Mouse (Mus musculus) lung, embryonic 16.5 days (tissue): Measurements from ENCODE around the gene Klhdc2. TPM values are rescaled to one million over a fixed set of nuclear protein-coding genes. Genes with fewer than 3 reads are reported as not detected.
A peak's percentile ranks its signal among the peaks of the same experiment; 100 is the strongest.

Experiments
- ATAC-seq: fragments of 200-750 bp; cut with Nextera tagmentation; 2 replicates; pipeline ENCODE4 v1.8.0; 2017; ENCODE audit warnings: low read depth, mild to moderate bottlenecking, moderate library complexity
- H3K27ac ChIP-seq: fragments of 300-500 bp; sonication (generic); 2 replicates; pipeline ENCODE4 v1.5.1; 2014; ENCODE audit warnings: mild to moderate bottlenecking, control low read depth, low read length
- H3K27me3 ChIP-seq: fragments of 300-500 bp; sonication (generic); 2 replicates; pipeline ENCODE4 v1.6.1; 2014; ENCODE audit warnings: low read depth, low read length, mixed read lengths; ENCODE audit not compliant: control insufficient read depth, insufficient read depth
- H3K36me3 ChIP-seq: fragments of 300-500 bp; sonication (generic); 2 replicates; pipeline ENCODE4 v1.6.1; 2014; ENCODE audit warnings: low read length; ENCODE audit not compliant: control insufficient read depth, insufficient read depth
- H3K4me1 ChIP-seq: fragments of 300-500 bp; sonication (generic); replicated peaks from 2 replicates; pipeline ENCODE4 v1.6.1; 2014; ENCODE audit warnings: low read length, mixed read lengths; ENCODE audit not compliant: control insufficient read depth, insufficient read depth
- H3K4me2 ChIP-seq: fragments of 300-500 bp; sonication (generic); 2 replicates; pipeline ENCODE4 v1.6.1; 2014; ENCODE audit warnings: low read depth, low read length, control low read depth
- H3K4me3 ChIP-seq: fragments of 300-500 bp; sonication (generic); 2 replicates; pipeline ENCODE4 v1.5.1; 2014; ENCODE audit warnings: mild to moderate bottlenecking, low read length, control low read depth
- H3K9ac ChIP-seq: fragments of 300-500 bp; sonication (generic); 2 replicates; pipeline ENCODE4 v1.6.1; 2014; ENCODE audit warnings: low read length, control low read depth
- H3K9me3 ChIP-seq: fragments of 300-500 bp; sonication (generic); 2 replicates; pipeline ENCODE4 v1.6.1; 2016; ENCODE audit warnings: low read length; ENCODE audit not compliant: control insufficient read depth
- WGBS: fragments of 180-500 bp; shearing (Covaris S2); extraction: QIAGEN DNeasy Blood & Tissue Kit; methylation state at CpG from one replicate; pipeline ENCODE4 v1.1.7; 2014; 5-methylcytosine and 5-hydroxymethylcytosine counted together
- polyA plus RNA-seq: library from polyadenylated mRNA; unstranded; fragments of >200 nt; fragmentation: Nextera tagmentation; extraction: Ambion mirVana; gene quantifications from 2 replicates; pipeline ENCODE4 v1.2.1, GENCODE M21; 2015

Gene Klhdc2
- polyA plus RNA-seq, 1 experiment from 2014 or later: 103 TPM

DNA sequence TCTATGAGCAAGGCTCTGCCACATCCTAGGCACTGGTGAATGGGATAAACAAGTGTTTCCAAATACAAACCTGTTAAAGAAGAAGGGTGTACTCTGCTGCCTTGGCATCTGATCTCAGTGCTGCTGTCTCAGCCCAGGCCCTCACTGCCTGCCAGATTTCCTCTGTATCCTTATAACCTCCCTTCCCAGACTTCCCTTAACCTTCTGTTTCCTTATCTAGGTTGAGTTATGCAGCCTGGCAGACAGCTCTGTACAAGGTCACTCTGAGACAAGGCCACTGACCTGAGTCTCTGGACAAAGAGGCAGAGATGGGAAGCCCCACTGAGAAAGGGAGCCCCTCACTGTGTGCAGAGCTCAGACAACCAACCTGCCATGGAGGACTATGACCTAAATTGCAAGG lies 21.9 kb downstream of the Klhdc2 start:
- no peak overlapping the region for H3K4me2 ChIP-seq
- no peak for ATAC-seq
- H3K4me3 ChIP-seq: no peak overlapping the region
- H3K27ac ChIP-seq: no peak overlapping the region
- H3K9me3 ChIP-seq: no peaks in the 10 kb centered on the region
- no peaks in the 10 kb centered on the region for H3K4me1 ChIP-seq
- no peak overlapping the region for H3K9ac ChIP-seq
- no peaks in the 10 kb centered on the region for H3K27me3 ChIP-seq
- peaks cover 29% of the 10 kb centered on the region for H3K36me3 ChIP-seq

GRCm38 (mm10) chr12:69331187-69331586 lies 34.7 kb downstream of the Klhdc2 start:
- H3K27me3 ChIP-seq: no peaks in the 10 kb centered on the region
- no peak overlapping the region for H3K27ac ChIP-seq
- H3K9ac ChIP-seq: no peak overlapping the region
- no peak for ATAC-seq
- H3K36me3 ChIP-seq: peaks cover 21% of the 10 kb centered on the region
- no peaks in the 10 kb centered on the region for H3K4me1 ChIP-seq
- H3K9me3 ChIP-seq: no peaks in the 10 kb centered on the region
- H3K4me2 ChIP-seq: no peak overlapping the region
- 85% methylated on average over 3 of the region's 3 CpGs for WGBS
- H3K4me3 ChIP-seq: no peak overlapping the region

- no peaks in the 10 kb centered on the region for H3K27me3 ChIP-seq
- no peaks in the 10 kb centered on the region for H3K4me1 ChIP-seq
- no peak overlapping the region for H3K4me3 ChIP-seq
- peaks cover 25% of the 10 kb centered on the region for H3K36me3 ChIP-seq
- ATAC-seq: no peak
- H3K27ac ChIP-seq: no peak overlapping the region
- 92% methylated on average over 1 of the region's 1 CpGs for WGBS
- H3K4me2 ChIP-seq: no peak overlapping the region
- no peaks in the 10 kb centered on the region for H3K9me3 ChIP-seq
- H3K9ac ChIP-seq: no peak overlapping the region
Observed at GRCm38 (mm10) chr12:69332147-69332546, 35.7 kb downstream of the Klhdc2 start.

GRCm38 (mm10) chr12:69333547-69333946 lies 37.1 kb downstream of the Klhdc2 start:
- no peak for ATAC-seq
- Histone ChIP-seq H3K36me3 (peaks cover 31% of the 10 kb centered on the region), H3K4me2 (no peak overlapping the region), H3K4me3 (no peak overlapping the region), H3K27me3 (no peaks in the 10 kb centered on the region), H3K4me1 (no peaks in the 10 kb centered on the region), H3K27ac (no peak overlapping the region), H3K9me3 (no peaks in the 10 kb centered on the region), H3K9ac (no peak overlapping the region)
- 87% methylated on average over 2 of the region's 2 CpGs for WGBS

DNA sequence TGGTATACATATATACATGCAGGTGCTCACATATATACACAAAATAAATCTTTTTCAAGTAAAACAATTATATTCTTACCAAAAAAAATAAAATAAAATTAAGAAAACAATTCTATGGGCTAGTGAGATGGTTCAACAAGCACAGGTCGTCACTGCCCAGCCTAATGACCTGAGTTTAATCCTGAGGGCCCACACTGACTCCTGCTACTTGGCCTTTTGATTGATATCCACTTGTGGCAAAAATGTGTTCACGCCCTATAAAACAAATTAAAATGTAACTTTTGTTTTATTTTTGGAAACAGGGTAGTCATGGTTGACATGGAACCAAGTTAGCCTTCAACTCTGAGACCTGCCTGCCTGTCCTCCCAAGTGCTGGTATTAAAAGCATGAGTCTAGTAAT lies 53.4 kb downstream of the Klhdc2 start:
- WGBS: 80% methylated on average over 2 of the region's 2 CpGs
- H3K4me1 ChIP-seq: no peaks in the 10 kb centered on the region
- no peak overlapping the region for H3K4me3 ChIP-seq
- no peak overlapping the region for H3K9ac ChIP-seq
- peaks cover 23% of the 10 kb centered on the region for H3K36me3 ChIP-seq
- no peak overlapping the region for H3K27ac ChIP-seq
- no peak for ATAC-seq
- no peak overlapping the region for H3K4me2 ChIP-seq
- H3K27me3 ChIP-seq: no peaks in the 10 kb centered on the region
- H3K9me3 ChIP-seq: no peaks in the 10 kb centered on the region

DNA sequence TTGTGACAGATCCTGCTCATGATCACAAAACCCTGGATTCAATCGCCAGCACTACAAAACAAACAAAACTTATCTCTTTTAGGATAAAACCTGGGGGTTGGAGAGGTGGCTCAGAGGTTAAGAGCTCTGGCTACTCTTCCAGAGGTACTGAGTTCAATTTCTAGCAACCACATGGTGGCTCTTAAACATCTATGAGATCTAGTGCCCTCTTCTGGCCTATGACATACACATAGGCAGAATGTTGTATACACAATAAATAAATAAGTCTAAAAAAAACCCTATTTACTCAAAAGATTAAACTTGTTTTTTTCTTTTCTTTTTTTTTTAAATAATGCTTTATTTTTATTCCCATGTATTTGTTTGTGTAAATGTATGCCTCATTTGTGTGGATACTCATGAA lies 55.2 kb downstream of the Klhdc2 start:
- Histone ChIP-seq H3K36me3 (peaks cover 18% of the 10 kb centered on the region), H3K4me2 (no peak overlapping the region), H3K9ac (no peak overlapping the region), H3K27ac (no peak overlapping the region), H3K27me3 (no peaks in the 10 kb centered on the region), H3K4me1 (peaks cover 3% of the 10 kb centered on the region; the same call in 1 of the 2 replicates), H3K9me3 (no peaks in the 10 kb centered on the region), H3K4me3 (no peak overlapping the region)
- WGBS: 61% methylated on average over 1 of the region's 1 CpGs
- ATAC-seq: no peak

DNA sequence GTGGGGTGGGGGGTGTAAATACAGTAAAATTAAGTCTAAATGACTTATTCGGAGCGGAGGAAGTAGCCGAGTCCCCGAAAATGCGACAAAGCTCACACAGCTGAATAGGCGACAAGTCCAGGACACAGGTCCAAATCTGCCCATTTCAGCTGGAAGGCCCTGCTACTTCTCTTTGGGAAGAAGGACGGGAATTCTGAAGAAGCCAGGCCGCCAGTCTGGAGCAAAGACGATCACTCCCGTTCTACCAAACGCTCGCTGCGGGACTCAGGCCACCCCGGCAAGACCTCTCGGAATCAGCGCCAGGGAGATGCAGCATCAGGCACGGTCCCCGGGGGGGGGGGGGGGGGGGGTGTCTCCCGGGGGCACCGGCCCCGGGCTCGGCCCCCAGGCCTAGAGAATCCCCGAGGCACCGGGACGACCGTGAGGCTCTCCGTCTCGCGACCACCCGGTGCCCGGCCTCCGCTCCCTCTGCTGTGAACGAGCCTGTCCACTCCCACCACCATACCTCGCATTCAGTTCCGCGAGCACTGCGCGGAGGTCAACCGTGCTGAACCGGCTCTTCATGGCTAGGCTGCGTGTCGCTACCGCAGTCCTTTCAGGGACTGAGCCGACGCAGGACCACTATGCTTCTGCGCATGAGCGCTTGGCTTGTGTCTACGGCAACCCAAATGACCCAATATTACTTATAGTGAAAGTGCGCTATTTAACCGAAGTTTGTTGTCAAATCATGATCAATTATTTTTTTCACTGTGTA lies 60.2 kb downstream of the Klhdc2 start, which contains the start of gene Nemf:
TSS of gene Nemf (minus strand) at position 620 of the 754 bp plus-strand sequence.
- Histone ChIP-seq H3K4me2 (peak within 1 kb of the TSS; percentile 72), H3K9me3 (no peaks in the 10 kb centered on the region), H3K4me3 (peak within 1 kb of the TSS; percentile 86), H3K4me1 (peaks cover 3% of the 10 kb centered on the region; the same call in 1 of the 2 replicates), H3K9ac (peak within 1 kb of the TSS; percentile 89), H3K27ac (peak within 1 kb of the TSS; percentile 78), H3K27me3 (no peaks in the 10 kb centered on the region), H3K36me3 (peaks cover 7% of the 10 kb centered on the region; the same call in 1 of the 2 replicates)
- peak; percentile 63 for ATAC-seq
- WGBS: under 1% methylated on average over 42 of the region's 50 CpGs

DNA sequence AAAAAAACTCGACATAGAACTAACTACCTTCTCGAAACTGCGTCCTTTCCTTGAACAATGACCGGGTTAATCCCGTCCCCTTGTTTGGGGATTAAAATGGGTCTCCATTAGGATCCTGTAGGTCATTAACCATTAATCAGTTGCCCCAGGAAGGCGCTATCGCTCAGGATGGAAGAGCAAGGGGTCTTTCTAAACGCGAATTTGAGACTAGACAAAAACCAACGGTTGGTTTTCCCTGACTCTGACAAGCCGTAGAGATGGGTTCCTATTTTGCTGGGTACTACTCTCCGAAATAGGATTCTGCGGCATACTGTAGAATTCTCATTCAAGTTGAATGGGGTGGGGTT lies 60.8 kb downstream of the Klhdc2 start:
- 5% methylated on average over 13 of the region's 13 CpGs for WGBS

More for the DNA sequence above, 60.8 kb downstream of the Klhdc2 start:
- no peak for ATAC-seq
- peak overlapping the region; percentile 72 for H3K4me2 ChIP-seq
- H3K27ac ChIP-seq: peak overlapping the region; percentile 78
- H3K27me3 ChIP-seq: no peaks in the 10 kb centered on the region
- peak overlapping the region; percentile 89 for H3K9ac ChIP-seq
- peaks cover 6% of the 10 kb centered on the region; the same call in 1 of the 2 replicates for H3K4me1 ChIP-seq
- peaks cover 4% of the 10 kb centered on the region; the same call in 1 of the 2 replicates for H3K36me3 ChIP-seq
- peak overlapping the region; percentile 86 for H3K4me3 ChIP-seq
- no peaks in the 10 kb centered on the region for H3K9me3 ChIP-seq
